Mouse (Mus musculus) hindbrain, embryonic 11.5 days (tissue): ENCODE results near the gene Stard8. TPM values are rescaled to one million over a fixed set of nuclear protein-coding genes. Genes with fewer than 3 reads are reported as not detected.
"Not testable (repeated sequence)": the region's sequence is repeated elsewhere in the genome, so short reads cannot be mapped to it uniquely, and the experiment has no call there.

Experiments used
- ATAC-seq: fragments of 200-750 bp; cut with Nextera tagmentation; 2 replicates; pipeline ENCODE4 v1.8.0; 2017; ENCODE audit warnings: mild to moderate bottlenecking, moderate TSS enrichment, moderate library complexity; ENCODE audit not compliant: low FRiP score
- DNase-seq: peaks from one replicate; pipeline ENCODE4 v3.0.0-alpha.2; 2015; ENCODE audit warnings: low spot score
- H3K27ac ChIP-seq: fragments of 300-500 bp; sonication (generic); 2 replicates; pipeline ENCODE4 v1.5.1; 2014; ENCODE audit warnings: mild to moderate bottlenecking, low read depth, low read length
- H3K27me3 ChIP-seq: fragments of 300-500 bp; sonication (generic); 2 replicates; pipeline ENCODE4 v1.6.1; 2014; ENCODE audit warnings: mild to moderate bottlenecking, low read length, moderate library complexity, mixed read lengths; ENCODE audit not compliant: control insufficient read depth, insufficient read depth
- H3K36me3 ChIP-seq: fragments of 300-500 bp; sonication (generic); 2 replicates; pipeline ENCODE4 v1.6.1; 2014; ENCODE audit warnings: mild to moderate bottlenecking, low read length, moderate library complexity, mixed read lengths; ENCODE audit not compliant: control insufficient read depth, insufficient read depth
- H3K4me1 ChIP-seq: fragments of 300-500 bp; sonication (generic); replicated peaks from 2 replicates; pipeline ENCODE4 v1.6.1; 2014; ENCODE audit warnings: low read length, mixed read lengths; ENCODE audit not compliant: control insufficient read depth, insufficient read depth
- H3K4me2 ChIP-seq: fragments of 300-500 bp; sonication (generic); replicated peaks from 2 replicates; pipeline ENCODE4 v1.6.1; 2014; ENCODE audit warnings: mild to moderate bottlenecking, low read depth, low read length
- H3K4me3 ChIP-seq: fragments of 300-500 bp; sonication (generic); 2 replicates; pipeline ENCODE4 v1.5.1; 2014; ENCODE audit warnings: low read depth, low read length
- H3K9ac ChIP-seq: fragments of 300-500 bp; sonication (generic); 2 replicates; pipeline ENCODE4 v1.6.1; 2014; ENCODE audit warnings: low read depth, low read length
- H3K9me3 ChIP-seq: fragments of 300-500 bp; sonication (generic); 2 replicates; pipeline ENCODE4 v1.6.1; 2016; ENCODE audit warnings: low read length; ENCODE audit not compliant: control insufficient read depth
- WGBS: fragments of 180-500 bp; shearing (Covaris S2); extraction: QIAGEN DNeasy Blood & Tissue Kit; methylation state at CpG from one replicate; pipeline ENCODE4 v1.1.7; 2014; 5-methylcytosine and 5-hydroxymethylcytosine counted together
- polyA plus RNA-seq: library from polyadenylated mRNA; unstranded; fragments of >200 nt; fragmentation: Nextera tagmentation; extraction: Ambion mirVana; gene quantifications from 2 replicates; pipeline ENCODE4 v1.2.1, GENCODE M21; 2014

The Stard8 gene
- polyA plus RNA-seq, result 8.8 and 10.1 TPM in 2 replicates

GRCm38 (mm10) chrX:99003046-99003445 is at the start of gene Stard8:
Gene Stard8 (plus strand): TSS chrX:99003248.
- Histone ChIP-seq H3K9ac (no peak within 1 kb of the TSS), H3K9me3 (no peaks in the 10 kb centered on the region), H3K4me1 (no peaks in the 10 kb centered on the region), H3K27me3 (peaks cover 4% of the 10 kb centered on the region), H3K4me3 (no peak within 1 kb of the TSS), H3K27ac (no peak within 1 kb of the TSS), H3K36me3 (no peaks in the 10 kb centered on the region), H3K4me2 (no peak within 1 kb of the TSS)
- ATAC-seq (no peak), DNase-seq (no peak)
- 53% methylated on average over 9 of the region's 9 CpGs for WGBS

- DNase-seq (peak; percentile 68), ATAC-seq (no peak)
- 16% methylated on average over 6 of the region's 6 CpGs for WGBS
- Histone ChIP-seq H3K4me3 (no peak overlapping the region), H3K4me1 (no peaks in the 10 kb centered on the region), H3K4me2 (no peak overlapping the region), H3K27ac (no peak overlapping the region), H3K36me3 (no peaks in the 10 kb centered on the region), H3K9me3 (no peaks in the 10 kb centered on the region), H3K9ac (no peak overlapping the region), H3K27me3 (no peaks in the 10 kb centered on the region)
Measured at GRCm38 (mm10) chrX:98953941-98954340, 49.1 kb upstream of the Stard8 start.

GRCm38 (mm10) chrX:98958287-98958686 is 44.8 kb upstream of the Stard8 start:
- no peaks in the 10 kb centered on the region for H3K4me1 ChIP-seq
- no peak overlapping the region for H3K27ac ChIP-seq
- WGBS, result 95% methylated on average over 9 of the region's 9 CpGs
- no peak for DNase-seq
- no peaks in the 10 kb centered on the region for H3K9me3 ChIP-seq
- no peaks in the 10 kb centered on the region for H3K27me3 ChIP-seq
- no peak overlapping the region for H3K4me3 ChIP-seq
- H3K9ac ChIP-seq, result no peak overlapping the region
- no peak overlapping the region for H3K4me2 ChIP-seq
- no peak for ATAC-seq
- no peaks in the 10 kb centered on the region for H3K36me3 ChIP-seq

DNA sequence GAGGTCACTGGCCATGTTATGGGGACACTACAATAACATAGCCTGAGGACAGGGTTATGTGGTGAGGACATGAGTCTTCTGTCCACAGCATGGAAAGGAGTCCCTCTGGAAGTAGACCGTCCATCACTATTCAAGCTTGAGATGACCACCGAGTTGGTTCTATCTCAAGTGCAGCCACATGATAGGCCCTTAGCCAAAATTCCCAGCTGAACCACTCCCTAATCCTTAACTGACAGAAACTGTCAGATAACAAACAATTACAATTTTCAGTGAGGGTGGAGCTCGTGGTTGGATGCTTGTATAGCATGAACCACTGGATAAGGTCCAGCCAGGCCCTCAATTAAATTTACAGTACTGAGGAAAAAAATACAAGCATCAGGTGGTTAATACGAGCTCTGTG is 44.0 kb upstream of the Stard8 start:
- 76% methylated on average over 4 of the region's 4 CpGs for WGBS
- Histone ChIP-seq H3K9me3 (no peaks in the 10 kb centered on the region), H3K36me3 (no peaks in the 10 kb centered on the region), H3K27me3 (no peaks in the 10 kb centered on the region), H3K27ac (no peak overlapping the region), H3K4me3 (no peak overlapping the region), H3K4me2 (no peak overlapping the region), H3K4me1 (no peaks in the 10 kb centered on the region), H3K9ac (no peak overlapping the region)
- ATAC-seq (no peak), DNase-seq (no peak)

DNA sequence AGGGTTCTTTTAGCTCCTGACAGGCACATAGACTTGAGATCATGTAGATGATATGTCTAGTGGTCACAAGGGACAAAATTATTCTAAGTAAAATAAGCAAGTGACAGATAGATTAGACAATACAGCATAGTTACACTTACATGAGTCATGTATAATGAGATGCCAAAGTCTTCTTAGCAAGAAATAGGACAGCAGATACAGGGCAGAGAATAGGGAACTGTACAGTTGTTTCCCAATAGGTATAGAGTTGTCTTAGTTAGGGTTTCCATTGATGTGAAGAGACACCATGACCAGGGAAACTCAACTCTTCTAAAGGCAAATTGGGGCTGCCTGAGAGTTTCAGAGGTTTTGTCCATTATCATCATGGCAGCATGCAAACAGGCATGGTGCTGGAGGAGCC is 39.3 kb upstream of the Stard8 start:
- no peak overlapping the region for H3K9ac ChIP-seq
- no peak overlapping the region for H3K4me2 ChIP-seq
- ATAC-seq (no peak), DNase-seq (no peak)
- no peaks in the 10 kb centered on the region for H3K4me1 ChIP-seq
- no peaks in the 10 kb centered on the region for H3K9me3 ChIP-seq
- H3K27me3 ChIP-seq, result no peaks in the 10 kb centered on the region
- H3K27ac ChIP-seq, result no peak overlapping the region
- H3K36me3 ChIP-seq, result no peaks in the 10 kb centered on the region
- no peak overlapping the region for H3K4me3 ChIP-seq

DNA sequence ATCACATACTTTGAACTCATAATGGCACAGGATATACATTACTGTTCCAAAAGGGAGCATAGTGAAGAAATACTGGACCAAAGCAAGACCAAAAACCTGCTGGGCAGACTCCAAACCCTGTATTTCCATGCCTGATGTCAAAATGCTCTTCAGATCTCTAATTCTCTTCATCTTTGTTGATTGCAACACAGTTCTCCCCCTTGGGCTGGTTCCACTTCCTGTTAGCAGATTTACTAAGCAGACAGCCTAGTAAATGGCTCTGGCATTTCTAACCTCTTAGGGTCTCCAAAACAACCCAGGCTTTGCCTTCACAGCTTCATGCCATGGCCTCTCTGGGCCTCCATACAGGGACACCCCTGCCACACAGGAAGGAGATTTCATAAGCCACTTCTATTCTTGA is 38.5 kb upstream of the Stard8 start:
- H3K9ac ChIP-seq, result no peak overlapping the region
- no peak for DNase-seq
- no peak overlapping the region for H3K27ac ChIP-seq
- no peaks in the 10 kb centered on the region for H3K4me1 ChIP-seq
- no peaks in the 10 kb centered on the region for H3K36me3 ChIP-seq
- H3K4me3 ChIP-seq, result no peak overlapping the region
- no peaks in the 10 kb centered on the region for H3K27me3 ChIP-seq
- no peaks in the 10 kb centered on the region for H3K9me3 ChIP-seq
- no peak for ATAC-seq
- H3K4me2 ChIP-seq, result no peak overlapping the region

DNA sequence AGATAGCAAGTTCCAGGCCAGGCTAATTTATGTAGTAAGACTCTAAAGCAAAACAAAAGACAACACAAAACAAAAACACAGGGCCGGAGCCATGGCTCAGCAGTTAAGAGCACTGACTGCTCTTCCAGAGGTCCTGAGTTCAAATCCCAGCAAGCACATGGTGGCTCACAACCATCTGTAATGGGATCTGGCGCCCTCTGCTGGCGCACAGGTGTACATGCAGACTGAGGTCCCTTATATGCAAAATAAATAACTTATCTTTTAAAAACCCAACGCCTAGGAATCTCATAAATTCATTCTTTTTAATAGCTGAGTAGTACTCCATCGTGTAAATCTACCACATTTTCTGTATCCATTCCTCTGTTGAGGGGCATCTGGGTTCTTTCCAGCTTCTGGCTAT is 16.4 kb upstream of the Stard8 start:
- H3K36me3 ChIP-seq, H3K4me1 ChIP-seq, H3K9ac ChIP-seq, H3K27me3 ChIP-seq, H3K27ac ChIP-seq, H3K4me3 ChIP-seq, DNase-seq, ATAC-seq, H3K9me3 ChIP-seq, H3K4me2 ChIP-seq: not testable (repeated sequence)
- WGBS, result 54% methylated on average over 5 of the region's 5 CpGs

DNA sequence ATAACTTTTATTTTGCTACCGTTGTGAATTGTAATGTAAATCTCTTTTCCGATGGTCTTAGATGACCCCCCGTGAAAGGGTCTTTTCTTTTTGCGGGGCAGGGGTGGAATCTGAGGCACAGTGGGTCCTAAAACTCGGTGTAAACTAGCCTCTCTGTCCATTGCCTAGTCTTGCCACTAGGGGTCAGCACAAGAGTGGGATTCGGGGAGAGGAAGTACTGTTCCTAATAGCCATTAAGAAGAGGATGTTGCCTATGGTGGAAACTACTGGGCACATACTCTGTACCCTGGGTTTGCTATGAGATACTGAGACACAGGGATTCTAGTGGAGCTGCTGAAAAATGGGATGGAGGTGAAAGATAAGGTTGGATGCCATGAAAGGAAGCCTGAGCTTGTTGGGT is 13.5 kb upstream of the Stard8 start:
- Histone ChIP-seq H3K4me3 (no peak overlapping the region), H3K27me3 (no peaks in the 10 kb centered on the region), H3K9ac (no peak overlapping the region), H3K9me3 (no peaks in the 10 kb centered on the region), H3K4me1 (no peaks in the 10 kb centered on the region), H3K27ac (no peak overlapping the region), H3K36me3 (no peaks in the 10 kb centered on the region), H3K4me2 (no peak overlapping the region)
- WGBS, result 32% methylated on average over 6 of the region's 6 CpGs
- DNase-seq, result peak; percentile 60
- no peak for ATAC-seq

DNA sequence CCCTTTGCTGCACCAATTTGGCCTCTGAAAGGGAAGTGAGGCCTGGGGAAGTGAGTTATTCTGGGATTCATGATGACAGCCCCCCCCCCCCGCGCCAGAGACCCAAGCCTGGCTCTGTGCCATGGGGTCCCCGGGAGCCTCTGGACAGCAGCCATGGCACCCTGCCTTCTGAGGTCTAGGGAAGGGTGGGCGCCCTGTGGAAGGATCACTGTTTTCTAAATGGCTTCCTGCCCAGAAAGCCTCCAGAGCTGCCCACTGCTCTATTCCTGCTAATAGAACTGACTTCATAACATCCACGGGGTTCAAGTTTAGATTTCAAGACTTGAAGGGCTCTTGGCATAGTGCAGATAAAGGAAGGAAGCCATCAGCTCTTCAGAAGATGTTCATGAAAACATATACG is 983 bp upstream of the Stard8 start:
- no peaks in the 10 kb centered on the region for H3K9me3 ChIP-seq
- no peak for DNase-seq
- H3K27me3 ChIP-seq, result peaks cover 4% of the 10 kb centered on the region
- no peak overlapping the region for H3K27ac ChIP-seq
- no peak for ATAC-seq
- WGBS, result 80% methylated on average over 4 of the region's 6 CpGs
- H3K9ac ChIP-seq, result no peak overlapping the region
- H3K4me3 ChIP-seq, result no peak overlapping the region
- H3K4me1 ChIP-seq, result no peaks in the 10 kb centered on the region
- H3K4me2 ChIP-seq, result no peak overlapping the region
- no peaks in the 10 kb centered on the region for H3K36me3 ChIP-seq
